Comparison of ENCODE assay signal across 7 mouse cellular contexts in the genomic region with DNA sequence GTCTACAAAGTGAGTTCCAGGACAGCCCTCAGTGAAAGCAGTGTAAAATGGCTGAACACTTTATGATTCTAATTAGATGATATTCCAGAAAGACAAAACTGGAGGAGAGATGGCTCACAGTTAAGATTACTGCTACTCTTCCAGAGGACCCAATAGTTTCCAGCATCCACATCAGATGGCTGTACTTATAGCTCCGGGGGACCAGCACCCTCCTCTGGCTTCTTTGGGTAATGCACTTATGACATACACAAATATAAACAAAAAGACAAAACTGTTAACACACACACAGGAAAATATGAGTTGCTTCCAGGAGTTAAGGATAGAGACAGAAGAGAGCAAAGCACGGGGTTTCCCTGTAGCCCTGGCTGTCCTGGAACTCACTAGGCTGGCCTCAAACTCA. TPM values are rescaled to one million over a fixed set of nuclear protein-coding genes. Genes with fewer than 3 reads are reported as not detected.
DNase-seq lines count a peak whose midpoint lies in the region; TF ChIP-seq lines count a peak whose summit lies in the region.

No protein-coding gene starts in this region.

- peak; percentile 32 for DNase-seq in kidney, postnatal 10 days
- no peak for DNase-seq in kidney, adult 18-20 months
- DNase-seq in CD4-positive helper T cell, adult 2 months (ENCODE audit: low read depth, low spot score), result peak; percentile 32
- DNase-seq in induced T-regulatory cell, adult 2 months (ENCODE audit: low read depth), result peak; percentile 63
- DNase-seq in urinary bladder, postnatal 10 days (ENCODE audit: low spot score), result no peak
- DNase-seq in layer of hippocampus, postnatal 36 days, result no peak

- H3K9me3 ChIP-seq in E14TG2a.4 (ENCODE audit: low read length), result 0 out of 2 replicates have a peak, but pooled peaks cover 3% of the 10 kb centered on the region

- peak; percentile 57 for TF ChIP-seq CTCF in E14TG2a.4 (conservative IDR thresholded peaks at IDR 0.05; ENCODE audit: low read length)

- H3K27me3 ChIP-seq in E14TG2a.4 (ENCODE audit: insufficient read depth, low read length), result no peaks in the 10 kb centered on the region

- H3K4me3 ChIP-seq in E14TG2a.4 (replicated peaks; ENCODE audit: low read length), result no peak overlapping the region

- H3K36me3 ChIP-seq in E14TG2a.4 (ENCODE audit: insufficient read depth, low read length), result no peaks in the 10 kb centered on the region

- peaks cover 11% of the 10 kb centered on the region for H3K4me1 ChIP-seq in E14TG2a.4 (replicated peaks; ENCODE audit: low read depth, low read length)

RNA-seq across cellular contexts. Expression of gene Mtf2, which starts 35.5 kb away (rescaled TPM):
- total RNA-seq in layer of hippocampus, postnatal 36 days (2021), result 10 to 100 TPM; 49.2 to 52.4 TPM

RNA-seq across cellular contexts. Expression of gene Fam69a, which starts 43.1 kb away (rescaled TPM):
- total RNA-seq in layer of hippocampus, postnatal 36 days (2021), result 10 to 100 TPM; 32.9 to 39.3 TPM

Comparison
In these comparisons a context has a peak if more than half of its experiments do, and no peak if none do; other contexts are left out.
1. DNase-seq: peak in kidney, postnatal 10 days (single experiment), CD4-positive helper T cell, adult 2 months (single experiment) and induced T-regulatory cell, adult 2 months (single experiment); none in kidney, adult 18-20 months (single experiment), urinary bladder, postnatal 10 days (single experiment) and layer of hippocampus, postnatal 36 days (0 of 2).